Mouse (Mus musculus) heart, postnatal 0 days (tissue): Measurements from ENCODE around the gene Klhl26. TPM values are rescaled to one million over a fixed set of nuclear protein-coding genes. Genes with fewer than 3 reads are reported as not detected.

Experiments used
- ATAC-seq: fragments of 200-750 bp; cut with Nextera tagmentation; 2 replicates; pipeline ENCODE4 v1.8.0; 2017; ENCODE audit warnings: low read depth, moderate number of reproducible peaks, moderate library complexity; ENCODE audit not compliant: insufficient read depth
- DNase-seq: peaks from one replicate; pipeline ENCODE4 v3.0.0-alpha.2; 2016; ENCODE audit warnings: low spot score
- H3K27ac ChIP-seq: fragments of 300-500 bp; sonication (generic); 2 replicates; pipeline ENCODE4 v1.5.1; 2014; ENCODE audit warnings: low read depth, mild to moderate bottlenecking
- H3K27me3 ChIP-seq: fragments of 300-500 bp; sonication (generic); 2 replicates; pipeline ENCODE4 v1.6.1; 2014; ENCODE audit warnings: low read length, mixed read lengths; ENCODE audit not compliant: control insufficient read depth, insufficient read depth
- H3K36me3 ChIP-seq: fragments of 300-500 bp; sonication (generic); replicated peaks from 2 replicates; pipeline ENCODE4 v1.6.1; 2014; ENCODE audit warnings: low read length, mixed read lengths; ENCODE audit not compliant: control insufficient read depth, insufficient read depth
- H3K4me1 ChIP-seq: fragments of 300-500 bp; sonication (generic); 2 replicates; pipeline ENCODE4 v1.6.1; 2014; ENCODE audit warnings: antibody characterized with exemption; ENCODE audit not compliant: control insufficient read depth, insufficient read depth
- H3K4me2 ChIP-seq: fragments of 300-500 bp; sonication (generic); 2 replicates; pipeline ENCODE4 v1.6.1; 2014; ENCODE audit warnings: low read depth, mild to moderate bottlenecking, low read length, moderate library complexity
- H3K4me3 ChIP-seq: fragments of 300-500 bp; sonication (generic); 2 replicates; pipeline ENCODE4 v1.5.1; 2014; ENCODE audit warnings: low read depth, low read length
- H3K9ac ChIP-seq: fragments of 300-500 bp; sonication (generic); replicated peaks from 2 replicates; pipeline ENCODE4 v1.6.1; 2014; ENCODE audit warnings: low read depth, low read length, mixed read lengths
- H3K9me3 ChIP-seq: fragments of 300-500 bp; sonication (generic); replicated peaks from 2 replicates; pipeline ENCODE4 v1.6.1; 2016; ENCODE audit warnings: low read length; ENCODE audit not compliant: control insufficient read depth
- CTCF ChIP-seq: IDR thresholded peaks from 2 replicates; pipeline ENCODE4 v1.5.1; 2016; ENCODE audit warnings: antibody characterized with exemption, control low read depth, low read depth
- EP300 ChIP-seq: IDR thresholded peaks from 2 replicates; pipeline ENCODE4 v1.6.1; 2016; ENCODE audit warnings: antibody characterized with exemption, low read depth
- WGBS: fragments of 180-500 bp; shearing (Covaris S2); extraction: QIAGEN DNeasy Blood & Tissue Kit; methylation state at CpG from one replicate; pipeline ENCODE4 v1.1.7; 2014; 5-methylcytosine and 5-hydroxymethylcytosine counted together
- polyA plus RNA-seq: library from polyadenylated mRNA; unstranded; fragments of >200 nt; fragmentation: Nextera tagmentation; extraction: Ambion mirVana; gene quantifications from 2 replicates; pipeline ENCODE4 v1.2.1, GENCODE M21; 2015
- total RNA-seq: library from RNA; depleted of rRNA; stranded (reverse); fragments of >200 nt; gene quantifications from 2 replicates; pipeline ENCODE4 v1.2.3, GENCODE M21; 2014; ENCODE audit warnings: low replicate concordance; rRNA removed

Gene Klhl26
- total RNA-seq (15.8 and 22.6 TPM in 2 replicates), polyA plus RNA-seq (7.1 and 8.7 TPM in 2 replicates)

DNA sequence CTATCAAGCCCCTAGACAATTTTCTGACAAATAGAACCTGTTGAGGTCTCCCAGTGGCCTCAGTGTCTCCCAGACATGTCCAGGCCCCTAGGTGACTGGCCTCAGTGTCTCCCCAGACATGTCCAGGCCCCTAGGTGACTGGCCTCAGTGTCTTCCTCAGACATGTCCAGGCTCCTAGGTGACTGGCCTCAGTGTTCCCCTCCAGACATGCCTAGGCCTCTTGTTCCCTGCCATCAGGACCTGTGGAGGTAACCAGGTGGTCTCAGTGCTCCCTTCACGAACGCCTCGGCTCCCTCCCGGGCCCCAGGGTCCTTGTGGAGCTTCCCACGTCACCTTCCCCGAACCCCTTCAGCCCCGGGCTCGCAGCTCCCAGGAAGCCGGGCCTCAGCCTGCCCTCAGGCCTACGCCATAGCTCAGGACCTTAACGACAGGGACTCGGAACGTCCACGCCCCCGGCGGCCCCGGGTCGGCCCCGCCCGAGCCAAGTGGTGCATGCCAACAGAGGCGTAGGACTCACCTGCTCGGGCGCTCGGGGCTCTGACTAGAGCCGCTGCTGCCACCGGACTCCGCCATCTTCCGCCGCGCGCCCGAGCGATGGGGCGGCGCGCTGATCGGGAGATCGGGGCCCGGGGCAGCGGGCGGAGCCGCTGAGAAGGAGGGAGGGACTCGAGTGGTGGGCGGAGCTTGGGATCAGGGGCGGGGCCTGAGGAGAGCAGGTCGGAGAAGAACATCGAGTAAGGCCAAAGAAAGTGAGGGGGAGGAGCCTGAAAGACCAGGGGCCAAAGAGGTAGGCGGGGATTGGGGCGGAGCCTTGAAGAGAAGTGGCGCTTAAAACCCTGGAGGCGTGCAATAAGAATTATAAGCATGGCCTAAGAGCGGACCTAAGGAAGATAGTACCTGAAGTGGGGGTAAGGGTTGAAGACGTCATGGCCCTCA is at the start of gene Klhl26:
TSS of gene Klhl26 (minus strand) at position 636 of the 936 bp plus-strand sequence.
- H3K27me3 ChIP-seq = peaks cover 8% of the 10 kb centered on the region; the same call in 1 of the 2 replicates
- H3K4me3 ChIP-seq = peak within 1 kb of the TSS; percentile 82
- no peak for TF ChIP-seq CTCF
- no peak for TF ChIP-seq EP300
- DNase-seq = peak; percentile 88
- ATAC-seq = peak; percentile 94
- no peaks in the 10 kb centered on the region for H3K9me3 ChIP-seq
- WGBS = under 1% methylated on average over 53 of the region's 53 CpGs
- peak within 1 kb of the TSS; percentile 76 for H3K9ac ChIP-seq
- peaks cover 14% of the 10 kb centered on the region for H3K4me1 ChIP-seq
- peak within 1 kb of the TSS; percentile 85 for H3K4me2 ChIP-seq
- H3K36me3 ChIP-seq = no peaks in the 10 kb centered on the region
- no peak within 1 kb of the TSS for H3K27ac ChIP-seq

GRCm38 (mm10) chr8:70522592-70523403 is 46.0 kb upstream of the Klhl26 start:
- Histone ChIP-seq H3K36me3 (peaks cover 20% of the 10 kb centered on the region), H3K4me2 (peak overlapping the region; percentile 93), H3K9me3 (no peaks in the 10 kb centered on the region), H3K4me3 (peak overlapping the region; percentile 94), H3K27me3 (no peaks in the 10 kb centered on the region), H3K9ac (peak overlapping the region; percentile 78), H3K27ac (peak overlapping the region; percentile 96), H3K4me1 (peaks cover 17% of the 10 kb centered on the region; the same call in 1 of the 2 replicates)
- under 1% methylated on average over 51 of the region's 51 CpGs for WGBS
- DNase-seq (peak; percentile 96), ATAC-seq (peak; percentile 86)
- TF ChIP-seq CTCF (peak; percentile 77), EP300 (peak; percentile 56)

- no peak for TF ChIP-seq CTCF
- TF ChIP-seq EP300 = no peak
- WGBS = 48% methylated on average over 2 of the region's 2 CpGs
- no peak overlapping the region for H3K4me3 ChIP-seq
- H3K4me1 ChIP-seq = peaks cover 12% of the 10 kb centered on the region; the same call in 1 of the 2 replicates
- no peaks in the 10 kb centered on the region for H3K27me3 ChIP-seq
- H3K4me2 ChIP-seq = no peak overlapping the region
- H3K9me3 ChIP-seq = no peaks in the 10 kb centered on the region
- ATAC-seq (no peak), DNase-seq (no peak)
- H3K9ac ChIP-seq = no peak overlapping the region
- peaks cover 33% of the 10 kb centered on the region for H3K36me3 ChIP-seq
- H3K27ac ChIP-seq = no peak overlapping the region
Measured at GRCm38 (mm10) chr8:70519606-70520005, 42.8 kb upstream of the Klhl26 start.

- Histone ChIP-seq H3K4me3 (no peak overlapping the region), H3K4me1 (peaks cover 12% of the 10 kb centered on the region; the same call in 1 of the 2 replicates), H3K9ac (no peak overlapping the region), H3K4me2 (no peak overlapping the region), H3K27me3 (no peaks in the 10 kb centered on the region), H3K27ac (no peak overlapping the region), H3K9me3 (no peaks in the 10 kb centered on the region), H3K36me3 (peaks cover 38% of the 10 kb centered on the region)
- no peak for DNase-seq
- ATAC-seq = no peak
- 89% methylated on average over 6 of the region's 6 CpGs for WGBS
- no peak for TF ChIP-seq CTCF
Measured at GRCm38 (mm10) chr8:70519043-70519442, 42.3 kb upstream of the Klhl26 start.

GRCm38 (mm10) chr8:70517940-70518643 is 41.3 kb upstream of the Klhl26 start:
- Histone ChIP-seq H3K9me3 (no peaks in the 10 kb centered on the region), H3K4me3 (no peak overlapping the region), H3K4me1 (0 out of 2 replicates have a peak, but pooled peaks cover 7% of the 10 kb centered on the region), H3K4me2 (no peak overlapping the region), H3K9ac (no peak overlapping the region), H3K27me3 (no peaks in the 10 kb centered on the region), H3K27ac (no peak overlapping the region), H3K36me3 (peaks cover 43% of the 10 kb centered on the region)
- DNase-seq (no peak), ATAC-seq (no peak)
- WGBS = 75% methylated on average over 10 of the region's 10 CpGs
- no peak for TF ChIP-seq EP300
- no peak for TF ChIP-seq CTCF
